Mouse (Mus musculus) limb, embryonic 13.5 days (tissue): ENCODE measurements at regions not wholly inside any gene's neighbourhood (a gene's known extent, or its start where the extent isn't known, plus 50 kb on each side); places are given as distances from the start of the nearest gene placed in this dataset.
A peak's percentile ranks its signal among the peaks of the same experiment; 100 is the strongest.

ENCODE experiments used
- ATAC-seq: fragments of 200-750 bp; cut with Nextera tagmentation; 2 replicates; pipeline ENCODE4 v1.8.0; 2017; ENCODE audit warnings: low read depth, moderate number of reproducible peaks, moderate TSS enrichment; ENCODE audit not compliant: low FRiP score
- H3K27ac ChIP-seq: fragments of 300-500 bp; sonication (generic); 2 replicates; pipeline ENCODE4 v1.5.1; 2015; ENCODE audit warnings: inconsistent platforms, mild to moderate bottlenecking, moderate library complexity
- H3K27me3 ChIP-seq: fragments of 300-500 bp; sonication (generic); 2 replicates; pipeline ENCODE4 v1.6.1; 2015; ENCODE audit warnings: mild to moderate bottlenecking, inconsistent platforms
- H3K36me3 ChIP-seq: fragments of 300-500 bp; sonication (generic); 2 replicates; pipeline ENCODE4 v1.6.1; 2015; ENCODE audit warnings: inconsistent platforms, mild to moderate bottlenecking, moderate library complexity
- H3K4me1 ChIP-seq: fragments of 300-500 bp; sonication (generic); 2 replicates; pipeline ENCODE4 v1.6.1; 2015; ENCODE audit warnings: inconsistent platforms
- H3K4me2 ChIP-seq: fragments of 300-500 bp; sonication (generic); replicated peaks from 2 replicates; pipeline ENCODE4 v1.6.1; 2015; ENCODE audit warnings: inconsistent platforms, mild to moderate bottlenecking, moderate library complexity
- H3K4me3 ChIP-seq: fragments of 300-500 bp; sonication (generic); 2 replicates; pipeline ENCODE4 v1.5.1; 2015; ENCODE audit warnings: moderate library complexity, mild to moderate bottlenecking, inconsistent platforms
- H3K9ac ChIP-seq: fragments of 300-500 bp; sonication (generic); 2 replicates; pipeline ENCODE4 v1.6.1; 2015; ENCODE audit warnings: mild to moderate bottlenecking, inconsistent platforms
- H3K9me3 ChIP-seq: fragments of 300-500 bp; sonication (generic); 2 replicates; pipeline ENCODE4 v1.6.1; 2016; ENCODE audit warnings: inconsistent platforms
- WGBS: fragments of 180-500 bp; shearing (Covaris S2); methylation state at CpG from one replicate; pipeline ENCODE4 v1.1.7; 2015; 5-methylcytosine and 5-hydroxymethylcytosine counted together

GRCm38 (mm10) chr2:174022292-174022691 is 53.8 kb upstream of the Stx16 start:
- H3K27me3 ChIP-seq, result no peaks in the 10 kb centered on the region
- no peak for ATAC-seq
- H3K36me3 ChIP-seq, result no peaks in the 10 kb centered on the region
- no peak overlapping the region for H3K9ac ChIP-seq
- H3K4me1 ChIP-seq, result peaks cover 39% of the 10 kb centered on the region
- H3K9me3 ChIP-seq, result no peaks in the 10 kb centered on the region
- H3K4me3 ChIP-seq, result no peak overlapping the region
- 91% methylated on average over 4 of the region's 4 CpGs for WGBS
- H3K27ac ChIP-seq, result peak overlapping the region; percentile 39; the same call in 1 of the 2 replicates
- no peak overlapping the region for H3K4me2 ChIP-seq

- Histone ChIP-seq H3K27me3 (no peaks in the 10 kb centered on the region), H3K36me3 (no peaks in the 10 kb centered on the region), H3K4me3 (no peak overlapping the region), H3K9me3 (no peaks in the 10 kb centered on the region), H3K4me1 (peaks cover 37% of the 10 kb centered on the region), H3K27ac (no peak overlapping the region), H3K9ac (no peak overlapping the region), H3K4me2 (no peak overlapping the region)
- whole genome bisulfite sequencing, result 86% methylated on average over 11 of the region's 11 CpGs
- peak; percentile 42; the same call in 1 of the 2 replicates for ATAC-seq
Observed at GRCm38 (mm10) chr2:174025181-174025870, 50.8 kb upstream of the Stx16 start.
